Mouse (Mus musculus): Measurements from ENCODE around the gene Sema4c. TPM values are rescaled to one million over a fixed set of nuclear protein-coding genes. Genes with fewer than 3 reads are reported as not detected.
A peak's percentile ranks its signal among the peaks of the same experiment; 100 is the strongest.

Gene Sema4c
- polyA plus RNA-seq, 1 experiment from 2014 or later, result 35.3 TPM

DNA sequence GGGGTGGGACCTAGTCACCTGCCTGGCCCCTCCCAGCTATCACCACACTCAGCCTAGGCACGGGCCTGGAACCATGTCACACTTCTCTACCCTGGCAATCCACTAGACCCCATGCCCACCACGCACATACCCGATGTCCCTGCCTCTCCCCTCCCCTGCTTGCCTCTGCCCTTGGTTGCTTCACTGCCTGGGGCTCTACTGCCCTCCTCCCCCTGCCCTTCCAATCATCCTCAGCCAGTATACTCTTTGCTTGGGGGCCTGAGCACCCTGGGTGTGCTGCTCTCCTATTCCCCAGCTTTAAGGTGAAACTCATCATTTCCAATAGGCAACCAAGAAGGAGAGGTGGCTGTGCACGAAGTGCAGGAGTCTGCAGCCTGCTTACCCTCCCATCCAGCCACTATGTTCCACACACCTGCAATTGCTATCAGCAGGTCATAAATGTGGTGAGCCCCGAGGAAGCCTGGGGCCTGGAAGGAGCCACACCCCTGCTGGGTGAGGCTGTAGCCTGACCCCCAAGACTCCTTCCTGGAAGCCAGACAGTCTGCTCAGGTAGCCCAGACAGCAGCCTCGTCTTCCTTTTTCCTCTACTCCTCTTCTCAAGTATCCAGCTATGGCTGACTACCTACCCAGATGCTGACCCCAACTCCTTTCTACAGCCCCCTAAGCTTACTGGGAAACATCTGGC, 19.0 kb upstream of the Sema4c start:
- H3K27ac ChIP-seq, result peak overlapping the region; percentile 26

DNA sequence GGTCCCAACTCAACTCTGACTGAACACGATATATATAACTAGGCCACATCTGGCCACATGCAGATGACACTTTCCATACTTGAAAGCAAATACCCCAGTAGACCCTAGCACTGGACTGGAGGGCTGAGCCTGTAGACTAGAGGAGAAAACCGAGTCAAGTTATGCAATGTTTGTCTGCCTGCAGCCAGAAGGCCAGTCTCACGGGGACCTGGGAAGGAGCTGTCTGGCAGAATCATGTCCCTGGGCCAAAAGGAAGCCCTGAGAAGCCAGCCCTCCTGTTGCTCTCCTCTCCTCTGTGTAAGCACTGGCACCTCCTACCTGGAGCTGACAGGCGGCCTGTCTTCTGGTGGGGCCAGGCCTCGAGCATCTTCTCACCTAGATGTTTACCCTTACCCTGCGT, 17.2 kb upstream of the Sema4c start:
- H3K4me3 ChIP-seq (replicated peaks), result no peak overlapping the region
- no peak overlapping the region for H3K9ac ChIP-seq (replicated peaks)
- peaks cover 64% of the 10 kb centered on the region for H3K4me1 ChIP-seq (replicated peaks)
- H3K27ac ChIP-seq, result peak overlapping the region; percentile 26; the same call in 1 of the 2 replicates
- 58% methylated on average over 6 of the region's 6 CpGs for WGBS
- no peaks in the 10 kb centered on the region for H3K27me3 ChIP-seq
- no peak for ATAC-seq (ENCODE audit: insufficient number of reproducible peaks, insufficient read depth, low FRiP score, low TSS enrichment, low read depth)
- H3K4me2 ChIP-seq, result no peak overlapping the region
- H3K36me3 ChIP-seq, result no peaks in the 10 kb centered on the region
- no peaks in the 10 kb centered on the region for H3K9me3 ChIP-seq

More for the DNA sequence above, 19.0 kb upstream of the Sema4c start:
- ATAC-seq (ENCODE audit: insufficient number of reproducible peaks, insufficient read depth, low FRiP score, low TSS enrichment, low read depth), result no peak
- Histone ChIP-seq H3K9me3 (no peaks in the 10 kb centered on the region), H3K27me3 (no peaks in the 10 kb centered on the region), H3K9ac (replicated peaks) (no peak overlapping the region), H3K4me2 (no peak overlapping the region), H3K36me3 (no peaks in the 10 kb centered on the region), H3K4me3 (replicated peaks) (no peak overlapping the region), H3K4me1 (replicated peaks) (peaks cover 71% of the 10 kb centered on the region)
- 39% methylated on average over 6 of the region's 6 CpGs for WGBS

- peaks cover 60% of the 10 kb centered on the region for H3K4me1 ChIP-seq (replicated peaks)
- H3K9me3 ChIP-seq, result no peaks in the 10 kb centered on the region
- no peak for ATAC-seq (ENCODE audit: insufficient number of reproducible peaks, insufficient read depth, low FRiP score, low TSS enrichment, low read depth)
- H3K36me3 ChIP-seq, result no peaks in the 10 kb centered on the region
- no peak overlapping the region for H3K27ac ChIP-seq
- no peak overlapping the region for H3K4me3 ChIP-seq (replicated peaks)
- no peak overlapping the region for H3K4me2 ChIP-seq
- no peaks in the 10 kb centered on the region for H3K27me3 ChIP-seq
- 0 out of 2 replicates have a peak overlapping the region, but pooled peaks have one; percentile 4 for H3K9ac ChIP-seq (replicated peaks)
- WGBS, result 79% methylated on average over 5 of the region's 5 CpGs
Observed at GRCm38 (mm10) chr1:36574196-36574955, 16.2 kb upstream of the Sema4c start.

DNA sequence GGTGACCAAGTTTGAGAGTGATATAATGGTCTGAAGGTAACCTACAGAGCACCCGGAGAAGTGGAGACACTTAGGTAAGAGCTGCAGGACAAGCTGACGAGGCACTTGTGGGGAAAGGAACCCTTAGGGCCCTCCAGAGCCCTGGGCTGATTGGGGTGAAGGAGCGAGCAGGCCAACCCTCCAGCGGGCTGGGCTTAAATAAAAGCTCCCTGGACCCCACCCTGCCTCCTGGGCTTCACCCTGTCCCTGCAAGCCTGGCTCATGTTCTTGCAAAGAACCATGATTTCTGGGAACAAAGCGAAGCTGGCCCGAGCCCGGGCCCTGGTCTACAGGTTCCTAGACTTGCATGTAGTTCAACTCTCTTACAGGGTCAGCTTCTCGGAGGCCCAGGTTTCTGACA, 15.4 kb upstream of the Sema4c start:
- WGBS, result 76% methylated on average over 8 of the region's 8 CpGs
- Histone ChIP-seq H3K9me3 (no peaks in the 10 kb centered on the region), H3K4me1 (replicated peaks) (peaks cover 64% of the 10 kb centered on the region), H3K4me3 (replicated peaks) (no peak overlapping the region), H3K27me3 (no peaks in the 10 kb centered on the region), H3K27ac (no peak overlapping the region), H3K36me3 (no peaks in the 10 kb centered on the region), H3K4me2 (no peak overlapping the region), H3K9ac (replicated peaks) (no peak overlapping the region)
- no peak for ATAC-seq (ENCODE audit: insufficient number of reproducible peaks, insufficient read depth, low FRiP score, low TSS enrichment, low read depth)

GRCm38 (mm10) chr1:36572709-36573108, 14.6 kb upstream of the Sema4c start:
- H3K27me3 ChIP-seq, result no peaks in the 10 kb centered on the region
- H3K4me3 ChIP-seq (replicated peaks), result no peak overlapping the region
- H3K9me3 ChIP-seq, result no peaks in the 10 kb centered on the region
- peaks cover 72% of the 10 kb centered on the region for H3K4me1 ChIP-seq (replicated peaks)
- no peak for ATAC-seq (ENCODE audit: insufficient number of reproducible peaks, insufficient read depth, low FRiP score, low TSS enrichment, low read depth)
- 54% methylated on average over 1 of the region's 1 CpGs for WGBS
- no peaks in the 10 kb centered on the region for H3K36me3 ChIP-seq
- no peak overlapping the region for H3K4me2 ChIP-seq
- H3K27ac ChIP-seq, result no peak overlapping the region
- no peak overlapping the region for H3K9ac ChIP-seq (replicated peaks)

GRCm38 (mm10) chr1:36572140-36572700, 14.1 kb upstream of the Sema4c start:
- Histone ChIP-seq H3K36me3 (no peaks in the 10 kb centered on the region), H3K4me1 (replicated peaks) (peaks cover 72% of the 10 kb centered on the region), H3K4me3 (replicated peaks) (no peak overlapping the region), H3K9ac (replicated peaks) (no peak overlapping the region), H3K9me3 (no peaks in the 10 kb centered on the region), H3K4me2 (no peak overlapping the region), H3K27ac (0 out of 2 replicates have a peak overlapping the region, but pooled peaks have one; percentile 23), H3K27me3 (no peaks in the 10 kb centered on the region)
- WGBS, result 80% methylated on average over 2 of the region's 2 CpGs
- no peak for ATAC-seq (ENCODE audit: insufficient number of reproducible peaks, insufficient read depth, low FRiP score, low TSS enrichment, low read depth)

GRCm38 (mm10) chr1:36571627-36572026, 13.5 kb upstream of the Sema4c start:
- Histone ChIP-seq H3K9ac (replicated peaks) (no peak overlapping the region), H3K9me3 (no peaks in the 10 kb centered on the region), H3K4me1 (replicated peaks) (peaks cover 72% of the 10 kb centered on the region), H3K4me2 (no peak overlapping the region), H3K4me3 (replicated peaks) (no peak overlapping the region), H3K36me3 (no peaks in the 10 kb centered on the region), H3K27ac (0 out of 2 replicates have a peak overlapping the region, but pooled peaks have one; percentile 23), H3K27me3 (no peaks in the 10 kb centered on the region)
- 39% methylated on average over 6 of the region's 6 CpGs for WGBS
- no peak for ATAC-seq (ENCODE audit: insufficient number of reproducible peaks, insufficient read depth, low FRiP score, low TSS enrichment, low read depth)

DNA sequence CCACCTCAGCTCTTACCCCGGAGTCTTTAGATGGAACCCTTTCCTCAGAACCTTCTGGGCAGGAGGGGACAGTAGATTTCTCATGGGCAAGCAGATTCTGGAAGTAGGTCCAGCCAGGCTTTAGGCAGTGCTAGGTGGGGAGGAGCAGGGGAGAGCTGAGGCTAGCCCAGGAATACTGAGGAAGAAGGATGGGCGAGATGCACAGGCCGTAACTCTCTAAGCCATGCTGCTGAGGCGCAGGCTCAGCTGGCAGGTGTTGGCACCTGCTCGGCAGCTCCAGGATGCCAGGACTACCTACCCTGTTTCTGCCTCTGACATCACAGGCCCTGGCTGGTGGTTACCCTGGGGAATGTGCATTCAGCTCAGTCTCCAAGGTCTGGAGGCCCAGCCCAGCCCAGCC, 12.2 kb upstream of the Sema4c start:
- H3K9ac ChIP-seq (replicated peaks), result no peak overlapping the region
- ATAC-seq (ENCODE audit: insufficient number of reproducible peaks, insufficient read depth, low FRiP score, low TSS enrichment, low read depth), result no peak
- H3K36me3 ChIP-seq, result no peaks in the 10 kb centered on the region
- H3K4me1 ChIP-seq (replicated peaks), result peaks cover 68% of the 10 kb centered on the region
- WGBS, result 89% methylated on average over 5 of the region's 5 CpGs
- H3K4me3 ChIP-seq (replicated peaks), result no peak overlapping the region
- H3K27me3 ChIP-seq, result no peaks in the 10 kb centered on the region
- no peak overlapping the region for H3K27ac ChIP-seq
- no peak overlapping the region for H3K4me2 ChIP-seq
- H3K9me3 ChIP-seq, result no peaks in the 10 kb centered on the region

DNA sequence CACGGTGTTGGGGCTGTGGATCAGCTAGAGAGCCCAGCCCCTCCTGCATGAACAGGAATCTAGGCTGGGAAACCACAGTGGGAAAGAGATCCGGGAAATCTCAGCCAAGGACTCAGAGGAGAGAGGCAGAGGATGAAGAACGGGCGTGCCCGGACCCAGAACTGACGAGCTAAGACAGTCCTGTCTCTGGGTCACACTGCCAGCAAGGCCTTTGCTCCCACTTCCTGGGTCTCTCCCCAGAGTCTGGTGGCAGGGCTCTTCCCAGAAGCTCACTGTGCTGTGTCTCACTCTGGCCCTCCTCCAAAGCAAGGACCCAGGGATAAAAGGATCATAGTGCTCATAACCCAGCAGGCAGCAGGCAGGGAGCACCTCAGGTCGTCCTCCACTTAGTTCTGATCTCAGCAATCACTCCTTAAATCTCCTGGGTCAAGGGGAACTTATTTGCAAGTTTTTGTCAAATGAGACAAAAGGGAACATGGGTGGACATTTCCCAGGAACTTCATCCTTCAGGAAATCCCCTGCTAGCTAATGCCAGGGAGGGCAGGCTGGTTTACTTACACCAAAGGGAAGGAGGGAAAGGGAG, 11.6 kb upstream of the Sema4c start:
- Histone ChIP-seq H3K9ac (replicated peaks) (no peak overlapping the region), H3K36me3 (no peaks in the 10 kb centered on the region), H3K27me3 (no peaks in the 10 kb centered on the region), H3K9me3 (no peaks in the 10 kb centered on the region), H3K4me1 (replicated peaks) (peaks cover 65% of the 10 kb centered on the region), H3K27ac (0 out of 2 replicates have a peak overlapping the region, but pooled peaks have one; percentile 4), H3K4me3 (replicated peaks) (no peak overlapping the region), H3K4me2 (no peak overlapping the region)
- ATAC-seq (ENCODE audit: insufficient number of reproducible peaks, insufficient read depth, low FRiP score, low TSS enrichment, low read depth), result no peak
- WGBS, result 48% methylated on average over 7 of the region's 7 CpGs

GRCm38 (mm10) chr1:36568776-36569175, 10.6 kb upstream of the Sema4c start:
- 75% methylated on average over 4 of the region's 4 CpGs for WGBS
- Histone ChIP-seq H3K27me3 (no peaks in the 10 kb centered on the region), H3K4me3 (replicated peaks) (no peak overlapping the region), H3K4me1 (replicated peaks) (peaks cover 60% of the 10 kb centered on the region), H3K36me3 (no peaks in the 10 kb centered on the region), H3K9ac (replicated peaks) (no peak overlapping the region), H3K4me2 (no peak overlapping the region), H3K9me3 (no peaks in the 10 kb centered on the region), H3K27ac (no peak overlapping the region)
- ATAC-seq (ENCODE audit: insufficient number of reproducible peaks, insufficient read depth, low FRiP score, low TSS enrichment, low read depth), result no peak

Measured in limb, embryonic 12.5 days (tissue).